Mouse (Mus musculus) retina, postnatal 1 day (tissue): ENCODE results near the gene Padi2.
A peak's percentile ranks its signal among the peaks of the same experiment; 100 is the strongest.

ENCODE experiments used
- DNase-seq: peaks from one replicate; pipeline ENCODE4 v3.0.0-alpha.2; 2012

The Padi2 gene

GRCm38 (mm10) chr4:140906076-140906826 is at the start of gene Padi2:
Padi2 (plus strand) TSS chr4:140906344.
- peak; percentile 88 for DNase-seq

GRCm38 (mm10) chr4:140857041-140857440 is 49.1 kb upstream of the Padi2 start:
- no peak for DNase-seq

- no peak for DNase-seq
Measured at GRCm38 (mm10) chr4:140857813-140858212, 48.3 kb upstream of the Padi2 start.

- DNase-seq: no peak
Measured at GRCm38 (mm10) chr4:140859291-140859690, 46.9 kb upstream of the Padi2 start.

- no peak for DNase-seq
Measured at GRCm38 (mm10) chr4:140860125-140860766, 45.9 kb upstream of the Padi2 start.

- DNase-seq: no peak
Measured at GRCm38 (mm10) chr4:140860767-140861147, 45.4 kb upstream of the Padi2 start.

- no peak for DNase-seq
Measured at GRCm38 (mm10) chr4:140862036-140862650, 44.0 kb upstream of the Padi2 start.

- DNase-seq: peak; percentile 33
Measured at GRCm38 (mm10) chr4:140868484-140869190, 37.5 kb upstream of the Padi2 start.

GRCm38 (mm10) chr4:140869945-140870344 is 36.2 kb upstream of the Padi2 start:
- DNase-seq: peak; percentile 56

GRCm38 (mm10) chr4:140870876-140871275 is 35.3 kb upstream of the Padi2 start:
- no peak for DNase-seq

GRCm38 (mm10) chr4:140871376-140871775 is 34.8 kb upstream of the Padi2 start:
- no peak for DNase-seq

GRCm38 (mm10) chr4:140871851-140872685 is 34.1 kb upstream of the Padi2 start:
- DNase-seq: no peak

- DNase-seq: no peak
Measured at GRCm38 (mm10) chr4:140872686-140872992, 33.5 kb upstream of the Padi2 start.

- DNase-seq: no peak
Measured at GRCm38 (mm10) chr4:140873011-140873410, 33.1 kb upstream of the Padi2 start.

- no peak for DNase-seq
Measured at GRCm38 (mm10) chr4:140876161-140876560, 30.0 kb upstream of the Padi2 start.

GRCm38 (mm10) chr4:140876681-140877080 is 29.5 kb upstream of the Padi2 start:
- no peak for DNase-seq

GRCm38 (mm10) chr4:140877441-140877840 is 28.7 kb upstream of the Padi2 start:
- DNase-seq: no peak

- no peak for DNase-seq
Measured at GRCm38 (mm10) chr4:140878655-140879054, 27.5 kb upstream of the Padi2 start.

GRCm38 (mm10) chr4:140879116-140879515 is 27.0 kb upstream of the Padi2 start:
- no peak for DNase-seq

- peak; percentile 82 for DNase-seq
Measured at GRCm38 (mm10) chr4:140879739-140880138, 26.4 kb upstream of the Padi2 start.

- no peak for DNase-seq
Measured at GRCm38 (mm10) chr4:140880207-140880606, 25.9 kb upstream of the Padi2 start.

- no peak for DNase-seq
Measured at GRCm38 (mm10) chr4:140881026-140881670, 25.0 kb upstream of the Padi2 start.
